16 mouse cellular contexts compared by ENCODE assay signal in genomic region chr6:55579611-55580010, GRCm38 (mm10).
DNase-seq lines count a peak whose midpoint lies in the region; ATAC-seq lines count a peak whose summit lies in the region.
"Had no signal": no experiment of that assay in that cellular context is flagged by ENCODE, and none has a peak within 500 bp of the region (broad histone marks: within the 10 kb centered on the region; RNA-seq: fewer than 3 reads in every experiment).

No protein-coding gene starts in this region.

- no peaks in the 10 kb centered on the region for H3K36me3 ChIP-seq in midbrain, embryonic 13.5 days
- no peaks in the 10 kb centered on the region for H3K36me3 ChIP-seq in midbrain, embryonic 11.5 days (ENCODE audit: control insufficient read depth, insufficient read depth, low read length)
- H3K36me3 ChIP-seq in forebrain, embryonic 13.5 days (ENCODE audit: poor library complexity, severe bottlenecking), result no peaks in the 10 kb centered on the region
- H3K36me3 ChIP-seq in hindbrain, embryonic 16.5 days (ENCODE audit: control insufficient read depth, insufficient read depth, low read length), result no peaks in the 10 kb centered on the region
- H3K36me3 ChIP-seq in neural tube, embryonic 15.5 days, result no peaks in the 10 kb centered on the region
- H3K36me3 ChIP-seq: G1E; limb, embryonic 12.5 days; liver, embryonic 15.5 days had no signal

- no peak for DNase-seq in midbrain, embryonic 11.5 days (ENCODE audit: low spot score, missing footprints)
- DNase-seq in right cerebral cortex, postnatal 14 days, result no peak
- DNase-seq: adrenal gland, adult 8-10 months; gastrocnemius, postnatal 36 days; heart, postnatal 4 days; kidney, adult 18-20 months; kidney, postnatal 36 days had no signal

- H3K4me2 ChIP-seq in midbrain, embryonic 13.5 days (replicated peaks), result no peak overlapping the region
- H3K4me2 ChIP-seq in midbrain, embryonic 11.5 days, result no peak overlapping the region
- H3K4me2 ChIP-seq in forebrain, embryonic 13.5 days, result peak overlapping the region; percentile 44
- H3K4me2 ChIP-seq in hindbrain, embryonic 16.5 days (ENCODE audit: low read length), result peak overlapping the region; percentile 31
- peak overlapping the region; percentile 34 for H3K4me2 ChIP-seq in neural tube, embryonic 15.5 days
- H3K4me2 ChIP-seq: heart, embryonic 11.5 days; limb, embryonic 12.5 days; liver, embryonic 15.5 days had no signal

- H3K4me1 ChIP-seq in midbrain, embryonic 13.5 days (replicated peaks), result peaks cover 16% of the 10 kb centered on the region
- H3K4me1 ChIP-seq in midbrain, embryonic 11.5 days (ENCODE audit: control insufficient read depth, insufficient read depth, low read length), result no peaks in the 10 kb centered on the region
- peaks cover 31% of the 10 kb centered on the region for H3K4me1 ChIP-seq in forebrain, embryonic 13.5 days
- H3K4me1 ChIP-seq in hindbrain, embryonic 16.5 days (ENCODE audit: control insufficient read depth, insufficient read depth, low read depth, low read length), result peaks cover 10% of the 10 kb centered on the region
- H3K4me1 ChIP-seq in neural tube, embryonic 15.5 days, result peaks cover 20% of the 10 kb centered on the region
- H3K4me1 ChIP-seq: limb, embryonic 12.5 days; liver, embryonic 15.5 days had no signal

- ATAC-seq in midbrain, embryonic 13.5 days, result peak; percentile 77
- ATAC-seq in midbrain, embryonic 11.5 days (ENCODE audit: low FRiP score), result no peak
- peak; percentile 80 for ATAC-seq in forebrain, embryonic 13.5 days
- ATAC-seq in hindbrain, embryonic 16.5 days, result peak; percentile 45
- peak; percentile 73; the same call in 1 of the 2 replicates for ATAC-seq in neural tube, embryonic 15.5 days (ENCODE audit: low FRiP score)
- no peak for ATAC-seq in activated CD4-positive, CD25-positive, alpha-beta regulatory T cell, adult 4 months

- H3K27me3 ChIP-seq in midbrain, embryonic 13.5 days, result no peaks in the 10 kb centered on the region
- H3K27me3 ChIP-seq in midbrain, embryonic 11.5 days (ENCODE audit: control insufficient read depth, insufficient read depth, low read length), result no peaks in the 10 kb centered on the region
- H3K27me3 ChIP-seq in forebrain, embryonic 13.5 days, result no peaks in the 10 kb centered on the region
- H3K27me3 ChIP-seq in hindbrain, embryonic 16.5 days (replicated peaks; ENCODE audit: control insufficient read depth, insufficient read depth, low read length), result no peaks in the 10 kb centered on the region
- H3K27me3 ChIP-seq in neural tube, embryonic 15.5 days (replicated peaks), result no peaks in the 10 kb centered on the region
- H3K27me3 ChIP-seq: limb, embryonic 12.5 days; liver, embryonic 15.5 days had no signal

- no peaks in the 10 kb centered on the region for H3K9me3 ChIP-seq in midbrain, embryonic 13.5 days
- H3K9me3 ChIP-seq in midbrain, embryonic 11.5 days (ENCODE audit: control insufficient read depth, low read length), result no peaks in the 10 kb centered on the region
- H3K9me3 ChIP-seq in forebrain, embryonic 13.5 days (replicated peaks), result no peaks in the 10 kb centered on the region
- no peaks in the 10 kb centered on the region for H3K9me3 ChIP-seq in hindbrain, embryonic 16.5 days (ENCODE audit: control insufficient read depth, low read length)
- no peaks in the 10 kb centered on the region for H3K9me3 ChIP-seq in neural tube, embryonic 15.5 days (replicated peaks)
- H3K9me3 ChIP-seq: G1E; limb, embryonic 12.5 days; liver, embryonic 15.5 days had no signal

- WGBS in midbrain, embryonic 13.5 days, result 63% methylated on average over 9 of the region's 9 CpGs
- WGBS in midbrain, embryonic 11.5 days, result 80% methylated on average over 9 of the region's 9 CpGs
- 26% methylated on average over 9 of the region's 9 CpGs for WGBS in forebrain, embryonic 13.5 days
- 33% methylated on average over 9 of the region's 9 CpGs for WGBS in hindbrain, embryonic 16.5 days
- WGBS in neural tube, embryonic 15.5 days, result 34% methylated on average over 9 of the region's 9 CpGs

- H3K27ac ChIP-seq in midbrain, embryonic 13.5 days, result peak overlapping the region; percentile 57
- H3K27ac ChIP-seq in midbrain, embryonic 11.5 days (ENCODE audit: low read depth, low read length), result no peak overlapping the region
- H3K27ac ChIP-seq in forebrain, embryonic 13.5 days, result peak overlapping the region; percentile 91
- H3K27ac ChIP-seq in hindbrain, embryonic 16.5 days (ENCODE audit: low read depth, low read length), result peak overlapping the region; percentile 75
- H3K27ac ChIP-seq in neural tube, embryonic 15.5 days (replicated peaks), result peak overlapping the region; percentile 78
- H3K27ac ChIP-seq: limb, embryonic 12.5 days; liver, embryonic 15.5 days had no signal

- no peak overlapping the region for H3K4me3 ChIP-seq in midbrain, embryonic 13.5 days (replicated peaks)
- H3K4me3 ChIP-seq in midbrain, embryonic 11.5 days (ENCODE audit: low read depth, low read length), result no peak overlapping the region
- H3K4me3 ChIP-seq in forebrain, embryonic 13.5 days, result no peak overlapping the region
- no peak overlapping the region for H3K4me3 ChIP-seq in hindbrain, embryonic 16.5 days (ENCODE audit: low read length)
- no peak overlapping the region for H3K4me3 ChIP-seq in neural tube, embryonic 15.5 days (replicated peaks)
- H3K4me3 ChIP-seq: limb, embryonic 12.5 days; liver, embryonic 15.5 days had no signal

- no peak overlapping the region for H3K9ac ChIP-seq in midbrain, embryonic 13.5 days (replicated peaks)
- no peak overlapping the region for H3K9ac ChIP-seq in midbrain, embryonic 11.5 days (ENCODE audit: low read length)
- no peak overlapping the region for H3K9ac ChIP-seq in forebrain, embryonic 13.5 days
- no peak overlapping the region for H3K9ac ChIP-seq in hindbrain, embryonic 16.5 days (ENCODE audit: low read depth, low read length)
- H3K9ac ChIP-seq in neural tube, embryonic 15.5 days (replicated peaks), result no peak overlapping the region
- H3K9ac ChIP-seq: limb, embryonic 12.5 days; liver, embryonic 15.5 days had no signal

Comparison
In these comparisons a context has a peak if more than half of its experiments do, and no peak if none do; other contexts are left out.
1. ATAC-seq: peak in midbrain, embryonic 13.5 days (single experiment), forebrain, embryonic 13.5 days (single experiment), hindbrain, embryonic 16.5 days (single experiment) and neural tube, embryonic 15.5 days (single experiment); none in midbrain, embryonic 11.5 days (single experiment) and activated CD4-positive, CD25-positive, alpha-beta regulatory T cell, adult 4 months (single experiment).
2. H3K4me2 ChIP-seq: peak in forebrain, embryonic 13.5 days (single experiment), hindbrain, embryonic 16.5 days (single experiment) and neural tube, embryonic 15.5 days (single experiment); none in midbrain, embryonic 13.5 days (single experiment) and midbrain, embryonic 11.5 days (single experiment).